Mouse (Mus musculus) spleen, postnatal 4 days (tissue): ENCODE results near the gene Maml2.

Experiments used
- DNase-seq, 2 experiments: peaks; one replicate each; pipeline ENCODE4 v3.0.0; 2022; ENCODE audit warnings: low spot score in 2 of 2

The Maml2 gene

GRCm38 (mm10) chr9:13566154-13566885 lies 268.6 kb downstream of the Maml2 start:
- no peak for DNase-seq

GRCm38 (mm10) chr9:13569023-13569422 lies 271.3 kb downstream of the Maml2 start:
- no peak for DNase-seq

DNA sequence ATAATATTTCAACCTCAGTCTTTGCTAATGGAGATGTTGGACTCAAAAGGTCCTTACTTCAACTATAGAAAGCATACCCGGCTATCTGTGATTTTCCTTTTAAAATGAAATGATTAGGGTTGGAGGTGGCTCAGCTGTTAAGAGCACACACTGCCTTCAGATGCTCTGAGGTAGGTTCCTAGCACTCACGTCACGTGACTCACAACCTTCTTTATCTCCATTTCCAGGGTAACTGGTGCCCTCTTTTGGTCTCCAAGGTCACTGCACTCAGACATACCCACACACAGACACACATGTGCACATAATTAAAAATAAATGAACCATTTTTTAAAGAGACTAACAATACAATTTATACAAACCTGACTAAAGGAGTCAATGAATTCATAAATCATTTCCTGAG lies 275.1 kb downstream of the Maml2 start:
- no peak for DNase-seq

DNA sequence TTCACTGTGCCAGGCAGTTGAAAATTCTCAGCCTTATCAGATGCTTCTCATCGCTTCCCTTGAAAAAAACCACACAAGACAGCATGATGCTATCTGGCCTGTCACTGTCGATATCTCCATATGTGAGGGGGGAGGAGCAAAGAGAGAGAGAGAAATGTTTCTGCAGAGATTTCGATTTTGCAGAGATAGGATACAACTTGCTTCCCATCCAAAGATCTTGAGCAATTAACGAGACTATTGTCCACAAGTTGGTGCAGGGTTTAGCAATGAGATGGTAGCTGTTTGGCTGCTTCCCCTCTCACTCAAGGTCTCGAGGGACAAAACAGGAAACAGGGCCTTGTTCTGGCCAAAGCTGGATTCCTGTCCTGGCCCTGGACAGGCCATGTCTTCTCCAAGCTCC lies 276.3 kb downstream of the Maml2 start:
- no peak for DNase-seq

GRCm38 (mm10) chr9:13574913-13575312 lies 277.2 kb downstream of the Maml2 start:
- DNase-seq: no peak

GRCm38 (mm10) chr9:13577150-13577549 lies 279.4 kb downstream of the Maml2 start:
- no peak for DNase-seq

DNA sequence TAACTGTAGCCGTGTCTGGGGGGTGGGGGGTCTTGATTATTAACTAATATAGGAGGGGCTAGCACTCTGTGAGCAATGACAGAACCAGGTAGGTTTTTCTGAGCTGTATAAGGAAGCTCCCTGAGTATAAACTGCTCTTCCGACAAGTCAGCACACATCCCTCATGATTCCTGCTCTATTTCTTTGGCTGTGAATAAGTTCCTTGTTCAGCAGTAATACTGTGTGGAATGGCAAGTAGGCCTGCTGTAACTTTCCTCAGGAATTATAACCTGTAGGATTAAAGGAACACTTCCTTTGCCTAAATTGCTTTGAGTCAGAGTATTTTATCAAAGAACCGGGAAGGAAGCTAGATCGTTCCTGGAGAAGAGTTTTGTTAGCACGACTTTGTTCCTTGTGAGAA lies 283.4 kb downstream of the Maml2 start:
- DNase-seq: no peak

GRCm38 (mm10) chr9:13583952-13584351 lies 286.2 kb downstream of the Maml2 start:
- no peak for DNase-seq

GRCm38 (mm10) chr9:13584435-13584834 lies 286.7 kb downstream of the Maml2 start:
- DNase-seq: no peak

GRCm38 (mm10) chr9:13587085-13587933 lies 289.6 kb downstream of the Maml2 start:
- peak in 1 of 2 experiments; percentile 33 for DNase-seq

GRCm38 (mm10) chr9:13588786-13589185 lies 291.0 kb downstream of the Maml2 start:
- no peak for DNase-seq

DNA sequence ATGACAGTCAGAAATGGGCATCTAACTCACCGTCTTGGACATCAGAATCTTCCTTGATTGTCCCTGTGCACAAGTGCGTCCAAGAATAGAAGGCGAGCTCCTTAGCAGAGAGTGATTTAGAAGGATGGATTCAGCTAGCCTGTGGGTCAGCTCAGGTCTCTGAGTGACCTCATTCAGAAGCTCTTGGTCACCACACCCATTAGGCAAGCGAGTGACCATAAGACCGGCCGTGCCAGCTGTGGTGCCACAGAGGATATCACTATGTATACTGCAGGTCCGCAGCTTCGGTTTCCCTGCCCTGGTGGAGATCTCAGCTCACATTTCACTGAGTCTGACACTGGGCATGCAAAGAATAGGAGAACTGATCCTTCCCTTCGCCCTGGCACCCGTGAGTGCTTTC lies 294.9 kb downstream of the Maml2 start:
- DNase-seq: no peak

- DNase-seq: no peak
Observed at GRCm38 (mm10) chr9:13597736-13598135, 300.0 kb downstream of the Maml2 start.

- DNase-seq: no peak
Observed at GRCm38 (mm10) chr9:13598596-13599333, 301.0 kb downstream of the Maml2 start.

DNA sequence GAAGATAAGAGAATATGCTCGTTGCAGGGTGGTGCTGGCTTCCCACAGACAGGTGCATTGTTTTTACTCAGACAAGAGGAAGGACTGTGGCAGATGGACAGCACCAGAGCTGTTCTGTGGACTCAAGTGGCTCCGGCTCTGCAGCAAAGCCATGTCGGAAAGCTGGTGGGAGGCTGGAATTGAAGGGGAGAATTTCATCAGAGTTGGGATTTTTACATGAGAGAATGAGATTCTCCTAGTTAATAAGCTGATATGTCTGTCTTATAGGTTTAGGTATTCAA lies 301.5 kb downstream of the Maml2 start:
- DNase-seq: no peak

DNA sequence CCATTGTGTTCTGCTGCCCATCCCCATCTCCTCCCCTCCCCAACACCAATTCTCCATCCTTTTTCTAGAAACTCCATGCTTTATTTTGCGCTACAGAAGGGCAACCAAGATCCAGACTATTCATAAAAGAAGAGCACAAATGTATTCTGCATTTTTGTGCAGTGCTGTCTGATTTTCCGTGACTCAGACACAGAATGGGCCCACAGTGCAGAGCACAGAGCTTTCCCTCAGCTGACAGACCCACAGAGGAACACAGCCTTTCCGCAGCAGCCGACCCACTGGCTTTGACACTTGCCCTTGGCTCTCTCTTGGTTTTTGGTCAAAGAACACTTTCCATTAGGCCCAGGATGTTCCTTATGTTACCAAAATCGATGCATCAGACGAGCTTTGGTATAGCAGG lies 302.0 kb downstream of the Maml2 start:
- no peak for DNase-seq

- no peak for DNase-seq
Observed at GRCm38 (mm10) chr9:13601729-13602128, 304.0 kb downstream of the Maml2 start.

- no peak for DNase-seq
Observed at GRCm38 (mm10) chr9:13603533-13604143, 305.9 kb downstream of the Maml2 start.

DNA sequence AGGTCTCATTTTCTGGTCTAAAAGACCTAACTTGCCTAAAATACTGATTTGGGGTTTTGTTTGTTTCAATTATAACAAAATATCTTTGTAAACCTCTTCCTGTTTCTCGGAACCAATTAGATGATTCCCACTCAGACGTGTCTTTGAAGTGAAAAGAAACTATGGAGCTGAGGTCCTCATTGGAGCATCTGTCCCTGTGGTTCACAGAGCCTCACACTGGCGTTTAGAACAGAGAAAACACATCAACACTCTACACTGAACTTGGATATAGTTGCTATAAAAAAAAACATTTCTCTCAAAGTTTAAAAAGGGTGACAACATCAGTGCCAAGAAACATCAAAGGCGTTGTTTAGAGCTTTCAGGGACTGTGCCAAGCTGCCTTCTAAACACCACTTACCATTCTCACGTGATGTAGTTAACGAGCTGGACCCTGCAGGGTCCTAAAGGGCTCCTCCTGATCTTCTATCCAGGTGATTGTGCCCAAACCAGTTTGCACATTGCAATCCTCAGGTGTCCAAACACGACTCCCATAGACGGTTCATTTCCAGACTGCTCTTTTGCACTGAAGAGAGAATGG lies 309.9 kb downstream of the Maml2 start:
- no peak for DNase-seq

GRCm38 (mm10) chr9:13608532-13609071 lies 310.8 kb downstream of the Maml2 start:
- no peak for DNase-seq

DNA sequence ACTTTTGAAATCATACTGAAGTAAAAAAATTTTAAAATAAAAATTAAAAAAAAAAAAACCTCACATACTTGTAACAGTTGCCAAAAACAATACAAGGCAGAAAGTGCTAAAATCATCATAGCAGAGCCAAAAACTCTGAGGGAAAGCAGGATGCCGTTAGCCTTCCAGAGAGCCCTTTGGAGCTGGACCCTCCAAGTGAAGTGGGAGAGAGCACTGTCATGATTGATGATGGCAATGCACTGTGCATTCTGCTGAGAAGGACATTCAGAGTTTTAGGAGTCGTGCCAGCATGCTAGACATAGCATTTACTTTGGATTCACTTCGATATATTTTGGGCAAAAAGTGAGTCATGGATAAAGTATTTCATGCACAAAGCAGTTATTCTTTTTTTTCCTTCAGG lies 313.8 kb downstream of the Maml2 start:
- DNase-seq: no peak

DNA sequence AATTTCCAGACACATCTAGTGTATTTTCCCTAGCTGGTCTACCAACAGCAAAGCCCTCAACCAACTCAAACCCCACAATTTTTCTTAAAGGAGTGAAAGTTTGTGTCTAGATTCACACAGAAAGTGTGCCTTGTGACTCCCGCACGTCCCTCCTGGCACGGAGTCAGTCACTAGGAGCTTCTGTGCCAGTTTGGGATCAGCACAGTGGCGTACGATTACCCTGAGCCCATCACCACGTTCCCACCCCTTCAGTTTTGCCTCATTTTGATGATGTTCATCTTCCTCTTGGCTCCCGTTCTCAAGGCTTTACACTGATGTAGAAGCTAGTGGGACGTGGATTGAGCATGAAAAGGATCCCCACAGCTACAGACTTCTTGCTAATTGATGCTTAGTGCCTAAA lies 314.6 kb downstream of the Maml2 start:
- DNase-seq: no peak
